In genomic region chr14:121452227-121452626, GRCm38 (mm10) we compare ENCODE assay signal across 34 mouse cellular contexts. TPM values are rescaled to one million over a fixed set of nuclear protein-coding genes. Genes with fewer than 3 reads are reported as not detected.
"Had no signal": no experiment of that assay in that cellular context is flagged by ENCODE, and none has a peak within 500 bp of the region (broad histone marks: within the 10 kb centered on the region; RNA-seq: fewer than 3 reads in every experiment).

No protein-coding gene starts in this region.

- H3K36me3 ChIP-seq: embryonic facial prominence, embryonic 10.5 days; embryonic facial prominence, embryonic 12.5 days; embryonic facial prominence, embryonic 13.5 days; embryonic facial prominence, embryonic 15.5 days; forebrain, embryonic 10.5 days; forebrain, embryonic 12.5 days; forebrain, embryonic 15.5 days had no signal

- H3K9me3 ChIP-seq: embryonic facial prominence, embryonic 10.5 days; embryonic facial prominence, embryonic 15.5 days; forebrain, embryonic 10.5 days; forebrain, embryonic 12.5 days; forebrain, embryonic 13.5 days; forebrain, embryonic 15.5 days had no signal

- DNase-seq: cerebellum, adult 2 months; cerebellum, adult 8-10 months; cerebellum, adult 9-10 months; cerebellum, adult 9-11 months; cerebellum, postnatal 10 days; cerebellum, postnatal 14 days; cerebellum, postnatal 25 days; cerebellum, postnatal 36 days; embryo, embryonic 11 days; forebrain, postnatal 0 days; gastrocnemius, adult 2 months; gastrocnemius, postnatal 10 days; gastrocnemius, postnatal 14 days; gastrocnemius, postnatal 25 days; gastrocnemius, postnatal 36 days; heart, adult 18-20 months; heart, adult 2 months had no signal

- H3K4me3 ChIP-seq: embryonic facial prominence, embryonic 10.5 days; embryonic facial prominence, embryonic 12.5 days; embryonic facial prominence, embryonic 13.5 days; embryonic facial prominence, embryonic 15.5 days; erythroblast, embryonic 14.5 days; forebrain, embryonic 10.5 days; forebrain, embryonic 12.5 days; forebrain, embryonic 13.5 days; forebrain, embryonic 15.5 days; gastrocnemius, adult 2 months; heart, adult 2 months had no signal

- H3K4me1 ChIP-seq: forebrain, embryonic 12.5 days had no signal

- H3K27me3 ChIP-seq: embryonic facial prominence, embryonic 12.5 days; embryonic facial prominence, embryonic 13.5 days; embryonic facial prominence, embryonic 15.5 days; forebrain, embryonic 12.5 days; forebrain, embryonic 13.5 days; forebrain, embryonic 15.5 days had no signal

- H3K27ac ChIP-seq: embryonic facial prominence, embryonic 10.5 days; embryonic facial prominence, embryonic 12.5 days; embryonic facial prominence, embryonic 13.5 days; embryonic facial prominence, embryonic 15.5 days; forebrain, embryonic 10.5 days; forebrain, embryonic 12.5 days; forebrain, embryonic 13.5 days; forebrain, embryonic 15.5 days; gastrocnemius, adult 2 months; heart, adult 2 months had no signal

RNA-seq across cellular contexts. Expression of gene Slc15a1, which starts 52.8 kb away (rescaled TPM):
- total RNA-seq: common myeloid progenitor, adult 5-6 weeks; forebrain, postnatal 0 days; gastrocnemius, adult 18-20 months; gastrocnemius, adult 2 months; gastrocnemius, adult 8-10 months; gastrocnemius, postnatal 10 days; gastrocnemius, postnatal 14 days; gastrocnemius, postnatal 25 days; gastrocnemius, postnatal 36 days; gastrocnemius, postnatal 4 days; heart, adult 18-20 months; heart, adult 2 months had no signal
- polyA plus RNA-seq: cerebellum, adult 2 months; embryonic facial prominence, embryonic 11.5 days; forebrain, embryonic 10.5 days; forebrain, embryonic 11.5 days; forebrain, embryonic 12.5 days; forebrain, embryonic 13.5 days; forebrain, embryonic 14.5 days; forebrain, embryonic 15.5 days; forebrain, embryonic 16.5 days; heart, adult 2 months had no signal
